Mouse (Mus musculus) midbrain, embryonic 14.5 days (tissue): Measurements from ENCODE around the gene Tbc1d7. TPM values are rescaled to one million over a fixed set of nuclear protein-coding genes. Genes with fewer than 3 reads are reported as not detected.

Experiments
- ATAC-seq: fragments of 200-750 bp; cut with Nextera tagmentation; 2 replicates; pipeline ENCODE4 v1.8.0; 2017; ENCODE audit warnings: moderate number of reproducible peaks, moderate library complexity; ENCODE audit not compliant: low FRiP score, low TSS enrichment
- DNase-seq: peaks from one replicate; pipeline ENCODE4 v3.0.0-alpha.2; 2015
- H3K27ac ChIP-seq: fragments of 300-500 bp; sonication (generic); replicated peaks from 2 replicates; pipeline ENCODE4 v1.5.1; 2014; ENCODE audit warnings: mild to moderate bottlenecking, low read depth, low read length, moderate library complexity
- H3K27me3 ChIP-seq: fragments of 300-500 bp; sonication (generic); 2 replicates; pipeline ENCODE4 v1.6.1; 2014; ENCODE audit warnings: low read length, control low read depth, mixed read lengths; ENCODE audit not compliant: control insufficient read depth, insufficient read depth
- H3K36me3 ChIP-seq: fragments of 300-500 bp; sonication (generic); 2 replicates; pipeline ENCODE4 v1.6.1; 2014; ENCODE audit warnings: low read length, control low read depth; ENCODE audit not compliant: control insufficient read depth, insufficient read depth
- H3K4me1 ChIP-seq: fragments of 300-500 bp; sonication (generic); 2 replicates; pipeline ENCODE4 v1.6.1; 2014; ENCODE audit warnings: mild to moderate bottlenecking, antibody characterized with exemption, low read length, control low read depth; ENCODE audit not compliant: control insufficient read depth, insufficient read depth
- H3K4me2 ChIP-seq: fragments of 300-500 bp; sonication (generic); 2 replicates; pipeline ENCODE4 v1.6.1; 2014; ENCODE audit warnings: mild to moderate bottlenecking, low read length, moderate library complexity
- H3K4me3 ChIP-seq: fragments of 300-500 bp; sonication (generic); replicated peaks from 2 replicates; pipeline ENCODE4 v1.5.1; 2014; ENCODE audit warnings: low read depth, low read length
- H3K9ac ChIP-seq: fragments of 300-500 bp; sonication (generic); replicated peaks from 2 replicates; pipeline ENCODE4 v1.6.1; 2014; ENCODE audit warnings: mild to moderate bottlenecking, low read length, moderate library complexity
- H3K9me3 ChIP-seq: fragments of 300-500 bp; sonication (generic); 2 replicates; pipeline ENCODE4 v1.6.1; 2016; ENCODE audit warnings: low read length, control low read depth, mixed read lengths; ENCODE audit not compliant: control insufficient read depth
- WGBS: fragments of 180-500 bp; shearing (Covaris S2); extraction: QIAGEN DNeasy Blood & Tissue Kit; methylation state at CpG from one replicate; pipeline ENCODE4 v1.1.7; 2014; 5-methylcytosine and 5-hydroxymethylcytosine counted together
- polyA plus RNA-seq: library from polyadenylated mRNA; unstranded; fragments of >200 nt; fragmentation: Nextera tagmentation; extraction: Ambion mirVana; gene quantifications from 2 replicates; pipeline ENCODE4 v1.2.1, GENCODE M21; 2014

Tbc1d7 gene
- polyA plus RNA-seq, 1 experiment from 2014 or later, result 101 TPM

DNA sequence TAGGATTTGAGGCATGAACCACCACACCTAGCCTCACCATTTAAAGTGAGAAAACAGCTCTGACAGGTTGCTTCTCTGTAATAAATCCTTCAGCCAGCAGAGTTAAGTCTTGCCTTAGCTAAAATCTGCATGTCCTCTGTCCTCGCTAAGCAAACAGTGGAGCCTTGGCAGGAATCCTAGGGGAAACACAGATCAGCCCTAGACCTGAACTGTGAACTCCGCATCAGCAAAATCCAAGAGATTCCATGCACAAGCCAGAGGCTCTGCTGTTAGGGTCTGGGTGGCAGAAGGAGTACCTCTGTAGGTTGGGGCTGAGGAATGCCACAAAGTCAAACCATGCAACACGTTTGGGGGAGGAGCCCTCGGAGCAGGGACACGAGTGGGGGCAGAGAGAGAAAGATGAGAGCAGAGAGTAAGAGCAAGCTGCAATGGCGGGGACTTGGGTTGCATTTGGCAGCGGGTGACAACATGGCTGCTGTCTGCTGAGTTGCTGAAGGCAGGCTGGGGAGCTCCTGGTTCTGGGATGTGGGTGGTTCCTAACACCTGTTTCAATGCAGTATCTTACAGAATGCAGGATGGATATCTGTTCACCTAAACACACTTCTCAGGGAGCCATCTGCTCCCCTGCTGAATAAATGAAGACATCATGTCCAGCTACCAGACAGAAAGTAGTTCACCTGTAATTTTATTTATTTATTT lies 26.4 kb downstream of the Tbc1d7 start:
- no peak for DNase-seq
- no peak for ATAC-seq
- no peak overlapping the region for H3K9ac ChIP-seq
- no peaks in the 10 kb centered on the region for H3K9me3 ChIP-seq
- H3K27me3 ChIP-seq, result no peaks in the 10 kb centered on the region
- no peaks in the 10 kb centered on the region for H3K4me1 ChIP-seq
- no peak overlapping the region for H3K4me3 ChIP-seq
- no peaks in the 10 kb centered on the region for H3K36me3 ChIP-seq
- 84% methylated on average over 7 of the region's 7 CpGs for WGBS
- no peak overlapping the region for H3K4me2 ChIP-seq
- no peak overlapping the region for H3K27ac ChIP-seq

DNA sequence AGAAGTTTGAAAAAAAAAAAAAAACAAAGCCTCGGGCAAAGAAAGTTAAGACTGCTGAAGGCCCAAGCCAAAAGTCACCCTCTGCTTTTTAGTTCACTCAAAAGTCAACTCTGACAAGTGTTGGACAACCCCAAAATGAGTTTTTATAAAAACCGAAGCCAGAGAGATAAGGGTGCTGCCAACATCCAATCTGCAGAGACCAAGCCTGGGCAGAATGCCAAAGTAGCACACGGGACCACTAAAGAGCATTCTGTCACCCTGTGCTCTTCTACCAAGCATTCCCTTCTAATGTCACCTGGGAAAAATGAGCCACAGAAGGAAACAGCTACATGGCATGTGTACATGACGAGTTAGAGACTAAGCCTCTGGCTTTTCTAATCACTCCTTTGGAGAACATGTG lies 36.8 kb downstream of the Tbc1d7 start:
- Histone ChIP-seq H3K4me3 (no peak overlapping the region), H3K27me3 (no peaks in the 10 kb centered on the region), H3K27ac (no peak overlapping the region), H3K4me1 (no peaks in the 10 kb centered on the region), H3K9ac (no peak overlapping the region), H3K9me3 (no peaks in the 10 kb centered on the region), H3K4me2 (no peak overlapping the region), H3K36me3 (peaks cover 12% of the 10 kb centered on the region; the same call in 1 of the 2 replicates)
- no peak for ATAC-seq
- 78% methylated on average over 4 of the region's 4 CpGs for WGBS
- no peak for DNase-seq

DNA sequence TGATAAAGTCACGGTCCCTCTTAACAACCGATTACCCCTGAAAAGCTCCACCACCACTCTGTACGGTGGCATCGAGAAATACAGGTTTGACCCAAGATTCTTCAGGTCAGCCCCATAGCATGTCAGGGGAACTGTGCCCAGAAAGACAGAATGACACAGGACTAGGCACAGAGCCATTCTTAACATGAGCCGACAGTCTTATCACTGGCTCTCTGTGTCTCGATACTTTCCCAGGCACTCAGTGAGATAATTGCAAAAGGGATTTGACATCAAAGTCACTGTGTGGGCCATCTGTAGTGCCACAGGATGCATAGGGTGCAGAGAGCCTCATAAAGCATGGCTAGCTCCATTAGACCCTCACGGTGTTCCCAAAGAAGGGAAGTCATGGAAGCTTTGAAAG lies 37.9 kb downstream of the Tbc1d7 start:
- H3K36me3 ChIP-seq, result peaks cover 12% of the 10 kb centered on the region; the same call in 1 of the 2 replicates
- ATAC-seq (no peak), DNase-seq (no peak)
- H3K9me3 ChIP-seq, result no peaks in the 10 kb centered on the region
- no peaks in the 10 kb centered on the region for H3K4me1 ChIP-seq
- no peak overlapping the region for H3K9ac ChIP-seq
- H3K27me3 ChIP-seq, result no peaks in the 10 kb centered on the region
- H3K4me3 ChIP-seq, result no peak overlapping the region
- H3K27ac ChIP-seq, result no peak overlapping the region
- WGBS, result 76% methylated on average over 7 of the region's 7 CpGs
- H3K4me2 ChIP-seq, result no peak overlapping the region

DNA sequence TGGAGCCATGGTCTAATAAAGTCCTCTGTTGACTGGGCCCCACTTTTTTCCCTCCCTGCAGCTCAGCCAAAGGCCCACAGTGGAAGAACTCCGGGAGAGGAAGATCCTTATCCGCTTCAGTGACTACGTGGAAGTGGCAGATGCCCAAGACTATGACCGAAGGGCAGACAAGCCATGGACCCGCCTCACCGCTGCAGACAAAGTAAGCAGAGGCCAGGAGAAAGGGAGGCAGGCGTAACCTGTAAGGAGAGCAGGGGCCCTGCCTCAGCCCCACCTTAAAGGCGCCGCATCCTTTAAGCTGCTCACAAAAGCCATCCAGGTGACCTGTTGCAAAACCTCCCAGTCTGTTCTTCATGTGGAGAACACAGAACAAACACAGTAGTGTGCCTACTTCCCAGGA lies 38.4 kb downstream of the Tbc1d7 start:
- ATAC-seq, result no peak
- Histone ChIP-seq H3K27me3 (no peaks in the 10 kb centered on the region), H3K27ac (no peak overlapping the region), H3K4me3 (no peak overlapping the region), H3K4me2 (no peak overlapping the region), H3K4me1 (no peaks in the 10 kb centered on the region), H3K36me3 (peaks cover 12% of the 10 kb centered on the region; the same call in 1 of the 2 replicates), H3K9me3 (no peaks in the 10 kb centered on the region), H3K9ac (no peak overlapping the region)
- DNase-seq, result no peak
- WGBS, result 63% methylated on average over 9 of the region's 9 CpGs

DNA sequence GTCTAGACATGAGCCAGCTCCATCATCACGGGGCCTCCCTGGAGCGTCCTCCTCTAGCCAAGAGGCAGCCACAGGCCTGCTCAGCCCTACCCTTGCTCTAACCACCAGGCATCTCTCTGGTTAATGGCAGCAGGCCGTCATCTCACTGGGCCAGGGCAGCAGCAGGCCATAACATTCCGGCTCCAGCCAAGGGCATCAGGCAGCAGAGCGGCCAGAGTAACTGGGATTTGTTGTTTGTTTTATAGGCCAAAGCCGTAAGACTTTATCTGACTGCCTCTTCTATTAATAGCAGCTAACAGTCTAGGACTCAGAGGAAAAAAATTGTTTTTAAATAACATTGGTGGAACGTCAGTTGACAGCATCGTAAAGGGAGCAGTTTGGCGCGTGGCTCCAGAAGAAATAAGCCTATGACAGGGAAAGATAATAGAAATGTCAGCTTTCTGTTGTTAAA lies 39.5 kb downstream of the Tbc1d7 start:
- H3K4me1 ChIP-seq, result no peaks in the 10 kb centered on the region
- H3K27ac ChIP-seq, result no peak overlapping the region
- no peak overlapping the region for H3K4me2 ChIP-seq
- H3K27me3 ChIP-seq, result no peaks in the 10 kb centered on the region
- no peaks in the 10 kb centered on the region for H3K9me3 ChIP-seq
- peaks cover 12% of the 10 kb centered on the region; the same call in 1 of the 2 replicates for H3K36me3 ChIP-seq
- DNase-seq (no peak), ATAC-seq (no peak)
- 72% methylated on average over 10 of the region's 10 CpGs for WGBS
- H3K9ac ChIP-seq, result no peak overlapping the region
- H3K4me3 ChIP-seq, result no peak overlapping the region

DNA sequence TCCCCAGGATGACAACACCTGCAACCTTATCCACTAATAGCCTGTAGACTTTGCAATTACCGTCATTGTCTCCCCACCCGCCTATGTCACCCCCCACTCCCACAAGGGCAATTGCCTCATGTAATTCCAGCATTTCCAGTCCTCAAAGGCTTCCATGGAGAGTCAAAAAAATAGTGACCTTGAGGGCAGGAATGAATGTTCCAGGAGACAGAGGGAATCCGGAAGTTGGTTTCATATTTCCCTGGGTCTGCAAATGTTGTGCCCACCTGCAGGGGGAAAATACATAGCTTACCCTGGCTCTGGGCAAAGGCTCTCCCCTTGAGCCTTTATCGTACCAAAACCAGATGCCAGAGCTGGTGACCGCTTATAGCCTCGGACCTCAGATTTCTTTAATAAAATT lies 41.1 kb downstream of the Tbc1d7 start:
- no peak for DNase-seq
- no peak overlapping the region for H3K4me2 ChIP-seq
- 86% methylated on average over 6 of the region's 6 CpGs for WGBS

DNA sequence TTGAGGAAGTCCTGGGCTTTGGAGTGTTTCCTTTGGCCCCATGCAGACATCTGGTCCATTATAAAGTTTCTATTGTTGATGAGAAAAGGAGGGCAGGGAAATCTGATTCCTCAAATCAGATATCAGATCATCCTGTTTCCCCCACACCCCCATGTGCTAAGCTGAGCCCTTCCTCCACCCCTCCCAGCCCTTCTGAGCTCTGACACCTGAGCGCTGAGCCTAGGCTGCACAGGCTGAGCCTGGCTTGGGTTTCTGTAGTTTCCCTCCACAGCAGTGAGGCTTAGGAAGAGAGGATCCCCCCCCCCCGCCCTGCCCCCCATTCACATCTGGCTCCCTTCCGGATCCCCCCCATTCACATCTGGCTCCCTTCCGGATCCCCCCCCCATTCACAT lies 46.6 kb downstream of the Tbc1d7 start:
- H3K36me3 ChIP-seq, result no peaks in the 10 kb centered on the region
- H3K9me3 ChIP-seq, result no peaks in the 10 kb centered on the region
- no peaks in the 10 kb centered on the region for H3K4me1 ChIP-seq
- H3K9ac ChIP-seq, result no peak overlapping the region
- H3K27me3 ChIP-seq, result no peaks in the 10 kb centered on the region
- no peak for ATAC-seq
- 43% methylated on average over 4 of the region's 4 CpGs for WGBS
- H3K4me2 ChIP-seq, result no peak overlapping the region
- no peak overlapping the region for H3K4me3 ChIP-seq
- H3K27ac ChIP-seq, result no peak overlapping the region
- no peak for DNase-seq

More for the DNA sequence above, 41.1 kb downstream of the Tbc1d7 start:
- Histone ChIP-seq H3K9me3 (no peaks in the 10 kb centered on the region), H3K27me3 (no peaks in the 10 kb centered on the region), H3K4me1 (no peaks in the 10 kb centered on the region), H3K36me3 (peaks cover 5% of the 10 kb centered on the region; the same call in 1 of the 2 replicates), H3K27ac (no peak overlapping the region), H3K4me3 (no peak overlapping the region), H3K9ac (no peak overlapping the region)
- ATAC-seq, result no peak

DNA sequence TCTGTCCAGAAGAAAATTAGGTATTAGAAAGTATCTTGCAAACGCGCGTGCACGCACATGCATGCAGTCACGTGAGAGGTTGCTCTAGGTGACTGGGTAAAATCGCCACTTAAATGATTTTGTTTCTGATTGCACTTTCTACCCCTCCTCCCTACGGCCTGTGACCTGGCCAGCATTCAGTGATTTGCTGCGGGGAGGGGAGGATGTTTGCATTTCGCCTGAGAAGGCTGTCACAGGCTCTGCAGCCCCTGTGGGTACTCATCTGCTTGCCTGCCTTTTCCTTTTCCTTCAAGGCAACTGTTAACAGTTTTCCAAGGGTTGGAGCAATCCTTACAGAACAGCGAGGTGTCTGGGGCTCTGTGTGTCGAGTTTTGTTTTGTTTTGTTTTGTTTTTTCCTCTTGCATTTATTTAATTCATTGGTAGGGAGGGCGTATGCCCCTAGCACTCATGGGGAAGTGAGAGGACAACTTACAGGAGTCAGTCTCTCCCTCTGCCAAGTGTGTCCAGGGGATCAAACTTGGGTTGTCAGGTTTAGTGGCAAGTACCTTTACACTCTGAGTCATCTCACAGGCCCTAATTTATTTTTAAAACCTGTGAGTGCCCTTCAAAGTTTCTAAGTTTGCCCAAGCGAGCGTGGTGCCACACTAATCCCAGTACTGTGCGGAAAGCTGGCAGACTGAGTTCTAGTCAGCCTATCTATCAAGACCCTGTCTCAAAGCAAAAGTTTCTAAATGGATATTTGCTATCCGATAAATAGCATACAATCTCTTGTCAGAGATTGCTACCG lies 47.2 kb downstream of the Tbc1d7 start:
- Histone ChIP-seq H3K27me3 (no peaks in the 10 kb centered on the region), H3K9me3 (no peaks in the 10 kb centered on the region), H3K9ac (no peak overlapping the region), H3K4me3 (no peak overlapping the region), H3K4me1 (no peaks in the 10 kb centered on the region), H3K36me3 (no peaks in the 10 kb centered on the region), H3K4me2 (no peak overlapping the region), H3K27ac (no peak overlapping the region)
- no peak for ATAC-seq
- no peak for DNase-seq
- WGBS, result 58% methylated on average over 17 of the region's 17 CpGs
